Mouse (Mus musculus): ENCODE results near the gene Rsf1.

DNA sequence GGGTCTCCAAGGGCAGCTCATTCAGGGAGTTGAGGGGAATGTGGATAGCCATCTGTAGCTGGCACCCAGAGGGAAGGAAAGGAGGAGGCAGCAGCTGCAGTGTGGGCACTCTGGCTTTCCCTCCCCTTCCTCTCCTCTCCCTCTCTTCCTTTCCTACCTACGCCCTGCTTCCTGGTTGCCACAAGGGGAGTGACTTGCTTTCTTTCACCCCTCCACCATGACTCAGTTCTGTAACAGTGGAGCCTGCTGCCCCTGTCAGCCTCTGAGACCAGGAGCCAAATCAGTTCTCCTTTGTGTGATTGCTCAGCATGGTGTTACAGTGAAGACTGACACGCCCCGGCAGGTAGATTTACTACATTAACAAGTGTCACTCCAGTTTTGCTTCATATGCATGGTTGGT is 129.5 kb downstream of the Rsf1 start:
- no peak for TF ChIP-seq CTCF (IDR thresholded peaks at IDR 0.05; ENCODE audit: control insufficient read depth, insufficient read depth, insufficient read length)
- TF ChIP-seq MAX (IDR thresholded peaks at IDR 0.05), result no peak
- TF ChIP-seq CEBPB (IDR thresholded peaks at IDR 0.05; ENCODE audit: low read depth), result no peak
- no peak for TF ChIP-seq MYOG (IDR thresholded peaks at IDR 0.05; ENCODE audit: control insufficient read depth, extremely low read depth, insufficient read length)
- TF ChIP-seq FOSL1 (IDR thresholded peaks at IDR 0.05; ENCODE audit: insufficient read depth, low read length, poor library complexity, severe bottlenecking), result no peak
- no peak for TF ChIP-seq USF1 (IDR thresholded peaks at IDR 0.05; ENCODE audit: low read depth)
